Mouse (Mus musculus) heart, adult 2 months (tissue): ENCODE results near the gene Ifnk.

Experiments
- CTCF ChIP-seq: fragments of 200-600 bp; IDR thresholded peaks from 2 replicates; pipeline ENCODE4 v1.8.1; 2022; ENCODE audit warnings: antibody characterized with exemption, mild to moderate bottlenecking, moderate library complexity
- EP300 ChIP-seq: fragments of 200-500 bp; IDR thresholded peaks from 2 replicates; pipeline ENCODE4 v1.6.1; 2011; ENCODE audit warnings: low read depth, low read length, control low read depth; ENCODE audit not compliant: insufficient read depth
- POLR2A ChIP-seq: fragments of 200-500 bp; IDR thresholded peaks from 2 replicates; pipeline ENCODE4 v1.6.1; 2011; ENCODE audit warnings: mild to moderate bottlenecking, low read depth, low read length, control low read depth; ENCODE audit not compliant: insufficient read depth

DNA sequence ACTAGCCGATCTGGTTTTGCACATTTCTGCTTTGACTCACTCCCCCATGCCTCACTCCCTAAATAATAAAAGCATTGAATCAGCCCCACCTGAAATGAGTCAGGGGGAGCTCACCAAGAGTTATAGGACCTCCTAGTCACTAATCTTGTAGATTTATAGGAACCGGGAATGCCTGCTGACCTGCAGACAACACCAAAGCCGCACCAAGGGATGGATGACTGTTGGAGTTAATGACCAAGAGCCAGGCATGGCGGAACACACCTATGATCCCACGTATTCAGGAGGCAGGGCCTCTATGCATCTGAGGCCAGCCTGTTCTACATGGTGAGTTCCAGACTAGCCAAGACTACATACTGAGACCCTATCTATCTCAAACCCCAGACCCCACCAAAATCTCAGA is 28.8 kb upstream of the Ifnk start:
- TF ChIP-seq POLR2A (no peak), CTCF (no peak), EP300 (no peak)
